Mouse (Mus musculus): ENCODE data around the gene Ltc4s. TPM values are rescaled to one million over a fixed set of nuclear protein-coding genes. Genes with fewer than 3 reads are reported as not detected.

Ltc4s gene
- polyA plus RNA-seq, 1 experiment from 2014 or later, result 0.46 TPM

DNA sequence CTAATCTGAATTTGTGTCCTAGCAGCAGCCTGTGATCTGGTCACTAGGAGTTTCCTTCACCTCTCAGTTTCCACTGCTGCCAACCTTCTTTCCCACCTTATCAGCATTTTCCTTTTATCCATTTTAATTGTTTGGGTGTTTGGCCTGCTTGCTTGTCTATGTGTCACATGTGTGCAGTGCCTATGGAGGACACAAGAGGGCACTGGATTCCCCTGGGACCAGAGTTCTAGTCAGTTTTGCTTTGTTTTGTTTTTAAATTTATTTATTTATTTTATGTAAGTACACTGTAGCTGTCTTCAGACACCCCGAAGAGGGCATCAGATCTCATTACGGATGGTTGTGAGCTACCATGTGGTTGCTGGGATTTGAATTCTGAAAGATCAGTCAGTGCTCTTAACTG, 30.7 kb upstream of the Ltc4s start:
- ATAC-seq (ENCODE audit: insufficient read depth), result no peak
- H3K27ac ChIP-seq (replicated peaks), result no peak overlapping the region
- H3K4me3 ChIP-seq (replicated peaks), result no peak overlapping the region
- H3K4me1 ChIP-seq (replicated peaks), result no peaks in the 10 kb centered on the region
- no peaks in the 10 kb centered on the region for H3K9me3 ChIP-seq (replicated peaks)
- WGBS (ENCODE audit: insufficient replicate concordance), result 55% methylated on average over 2 of the region's 2 CpGs
- H3K4me2 ChIP-seq, result no peak overlapping the region
- no peaks in the 10 kb centered on the region for H3K27me3 ChIP-seq
- H3K36me3 ChIP-seq (replicated peaks), result peaks cover 28% of the 10 kb centered on the region
- H3K9ac ChIP-seq, result no peak overlapping the region

DNA sequence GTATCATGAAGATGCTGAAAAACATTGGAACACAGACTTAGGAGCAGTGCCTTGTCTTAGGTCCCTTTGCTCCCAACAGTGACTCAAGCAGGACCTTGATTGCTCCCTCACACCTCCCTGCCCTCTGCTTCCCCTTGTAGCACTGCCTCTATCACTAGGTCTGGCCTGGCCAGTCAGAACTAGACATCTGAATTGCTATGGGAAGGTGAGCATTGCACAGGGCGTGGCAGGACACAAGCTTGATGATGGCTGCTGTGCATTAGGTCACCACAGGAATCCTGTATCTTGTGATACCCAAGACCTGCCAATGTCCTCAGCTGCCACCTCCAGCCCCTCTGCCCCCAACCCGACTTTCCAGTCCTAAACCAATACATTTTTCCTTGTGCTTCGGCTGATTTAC, 28.6 kb upstream of the Ltc4s start:
- Histone ChIP-seq H3K9ac (no peak overlapping the region), H3K27ac (replicated peaks) (no peak overlapping the region), H3K27me3 (no peaks in the 10 kb centered on the region), H3K4me3 (replicated peaks) (no peak overlapping the region), H3K4me2 (no peak overlapping the region), H3K36me3 (replicated peaks) (peaks cover 44% of the 10 kb centered on the region), H3K4me1 (replicated peaks) (no peaks in the 10 kb centered on the region), H3K9me3 (replicated peaks) (no peaks in the 10 kb centered on the region)
- no peak for ATAC-seq (ENCODE audit: insufficient read depth)
- 76% methylated on average over 3 of the region's 3 CpGs for WGBS (ENCODE audit: insufficient replicate concordance)

DNA sequence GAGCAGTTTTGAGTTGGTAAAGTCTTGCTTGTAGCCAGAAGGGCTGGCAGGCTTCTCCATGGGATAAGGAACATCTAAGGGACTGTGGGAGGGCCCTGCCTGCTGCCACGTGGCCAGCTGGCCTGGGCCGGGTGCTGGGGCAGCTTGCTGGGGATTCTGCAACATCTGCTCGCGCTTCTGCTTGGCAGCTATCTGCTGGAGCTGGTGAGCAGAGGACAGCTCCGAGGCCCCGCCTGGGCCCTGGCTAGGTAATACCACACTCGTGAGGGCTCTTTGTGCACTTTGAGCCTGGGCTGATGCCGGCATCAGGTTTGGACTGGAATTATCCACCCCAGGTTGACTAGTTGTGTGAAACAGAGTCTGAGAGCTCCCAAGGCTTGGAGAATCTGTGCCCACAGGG, 27.5 kb upstream of the Ltc4s start:
- ATAC-seq (ENCODE audit: insufficient read depth), result no peak
- peaks cover 55% of the 10 kb centered on the region for H3K36me3 ChIP-seq (replicated peaks)
- H3K4me1 ChIP-seq (replicated peaks), result no peaks in the 10 kb centered on the region
- H3K9me3 ChIP-seq (replicated peaks), result no peaks in the 10 kb centered on the region
- H3K9ac ChIP-seq, result no peak overlapping the region
- H3K4me2 ChIP-seq, result no peak overlapping the region
- no peak overlapping the region for H3K4me3 ChIP-seq (replicated peaks)
- WGBS (ENCODE audit: insufficient replicate concordance), result 76% methylated on average over 8 of the region's 8 CpGs
- H3K27ac ChIP-seq (replicated peaks), result no peak overlapping the region
- no peaks in the 10 kb centered on the region for H3K27me3 ChIP-seq

DNA sequence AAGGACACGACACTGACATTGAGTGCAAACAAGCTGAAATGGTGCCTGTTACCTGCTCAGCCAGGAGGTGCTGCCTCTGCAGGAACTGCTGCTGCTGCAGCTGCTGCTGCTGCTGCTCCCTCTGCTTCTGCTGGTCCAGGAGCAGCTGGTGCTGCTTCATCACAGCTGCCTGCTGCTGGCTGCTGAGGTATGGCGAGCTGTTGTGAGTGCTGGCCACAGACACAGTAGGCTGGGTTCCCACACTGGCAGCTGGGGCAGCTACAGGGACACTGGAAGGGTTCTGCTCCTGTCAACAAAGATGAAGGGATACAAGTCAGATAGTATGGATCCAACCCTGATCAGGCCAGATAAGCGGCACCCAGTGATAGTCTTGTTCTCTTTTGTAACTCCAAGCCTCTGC, 24.8 kb upstream of the Ltc4s start:
- 77% methylated on average over 3 of the region's 3 CpGs for WGBS (ENCODE audit: insufficient replicate concordance)
- Histone ChIP-seq H3K36me3 (replicated peaks) (peaks cover 82% of the 10 kb centered on the region), H3K9me3 (replicated peaks) (no peaks in the 10 kb centered on the region), H3K27me3 (no peaks in the 10 kb centered on the region), H3K4me2 (no peak overlapping the region), H3K4me1 (replicated peaks) (no peaks in the 10 kb centered on the region), H3K9ac (no peak overlapping the region), H3K4me3 (replicated peaks) (no peak overlapping the region), H3K27ac (replicated peaks) (no peak overlapping the region)
- ATAC-seq (ENCODE audit: insufficient read depth), result no peak

DNA sequence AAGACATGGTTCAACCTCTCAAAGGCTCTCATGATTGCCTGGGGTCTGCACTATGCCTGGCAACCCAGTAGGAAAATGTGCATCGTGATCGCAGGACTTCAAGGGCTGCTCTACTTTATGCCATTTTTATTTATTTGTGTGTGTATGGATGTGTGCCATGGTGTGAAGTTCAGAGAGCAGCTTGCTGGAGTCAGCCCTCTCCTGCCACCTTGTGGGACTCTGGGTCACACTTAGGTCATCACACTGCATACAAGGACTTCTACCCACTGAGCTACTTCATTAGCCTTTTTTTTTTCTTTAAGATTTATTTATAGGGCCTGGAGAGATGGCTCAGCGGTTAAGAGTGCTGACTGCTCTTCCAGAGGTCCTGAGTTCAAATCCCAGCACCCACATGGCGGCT, 23.6 kb upstream of the Ltc4s start:
- Histone ChIP-seq H3K27ac (replicated peaks) (no peak overlapping the region), H3K36me3 (replicated peaks) (peaks cover 93% of the 10 kb centered on the region), H3K9me3 (replicated peaks) (no peaks in the 10 kb centered on the region), H3K9ac (no peak overlapping the region), H3K27me3 (no peaks in the 10 kb centered on the region), H3K4me3 (replicated peaks) (no peak overlapping the region), H3K4me1 (replicated peaks) (no peaks in the 10 kb centered on the region), H3K4me2 (no peak overlapping the region)
- no peak for ATAC-seq (ENCODE audit: insufficient read depth)
- WGBS (ENCODE audit: insufficient replicate concordance), result 74% methylated on average over 4 of the region's 4 CpGs

DNA sequence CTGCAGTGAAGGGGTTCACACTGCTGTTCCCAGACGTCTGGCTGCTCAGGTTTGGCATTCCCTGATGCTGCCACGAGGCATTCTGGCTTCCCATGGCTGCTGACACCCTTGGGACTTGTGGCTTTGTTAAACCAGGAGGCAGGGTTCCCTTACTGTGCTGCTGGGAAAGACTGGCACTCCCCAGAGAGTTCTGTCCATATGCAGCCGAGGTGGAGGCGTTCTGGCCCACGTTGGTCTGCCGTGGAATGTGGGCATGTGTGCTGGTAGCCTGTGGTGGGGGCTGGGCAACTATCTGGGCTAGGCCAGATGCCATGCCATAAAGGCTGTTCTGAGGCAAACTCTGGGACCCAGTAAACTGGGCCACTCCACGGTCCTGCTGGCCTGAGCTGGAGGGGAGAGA, 19.9 kb upstream of the Ltc4s start:
- Histone ChIP-seq H3K27ac (replicated peaks) (no peak overlapping the region), H3K9me3 (replicated peaks) (no peaks in the 10 kb centered on the region), H3K36me3 (replicated peaks) (peaks cover 74% of the 10 kb centered on the region), H3K27me3 (no peaks in the 10 kb centered on the region), H3K4me2 (no peak overlapping the region), H3K4me1 (replicated peaks) (no peaks in the 10 kb centered on the region), H3K4me3 (replicated peaks) (no peak overlapping the region), H3K9ac (no peak overlapping the region)
- no peak for ATAC-seq (ENCODE audit: insufficient read depth)
- WGBS (ENCODE audit: insufficient replicate concordance), result 78% methylated on average over 7 of the region's 7 CpGs

DNA sequence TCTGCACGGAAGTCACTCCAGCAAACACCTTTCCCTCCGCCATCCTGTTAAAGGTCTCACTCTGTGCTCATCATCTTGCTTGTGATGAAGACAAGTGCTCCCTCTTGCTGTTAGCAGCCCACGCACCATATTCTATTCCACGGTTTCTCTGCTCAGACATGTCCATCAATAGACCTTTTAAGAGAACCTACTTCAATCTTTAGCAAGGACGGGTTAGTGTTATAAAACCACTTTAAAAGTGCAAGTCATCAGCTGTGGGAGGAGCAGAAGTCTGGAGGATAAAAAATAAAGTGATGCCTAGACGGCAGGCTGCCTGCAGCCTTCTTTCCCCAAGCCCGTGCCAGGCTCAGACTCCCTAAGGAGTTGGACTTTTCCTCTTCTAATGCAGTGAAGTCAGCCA, 18.2 kb upstream of the Ltc4s start:
- Histone ChIP-seq H3K27ac (replicated peaks) (no peak overlapping the region), H3K4me1 (replicated peaks) (0 out of 2 replicates have a peak, but pooled peaks cover 3% of the 10 kb centered on the region), H3K9me3 (replicated peaks) (no peaks in the 10 kb centered on the region), H3K4me2 (no peak overlapping the region), H3K4me3 (replicated peaks) (no peak overlapping the region), H3K36me3 (replicated peaks) (peaks cover 58% of the 10 kb centered on the region), H3K9ac (no peak overlapping the region), H3K27me3 (no peaks in the 10 kb centered on the region)
- 56% methylated on average over 7 of the region's 7 CpGs for WGBS (ENCODE audit: insufficient replicate concordance)
- no peak for ATAC-seq (ENCODE audit: insufficient read depth)

- Histone ChIP-seq H3K9me3 (replicated peaks) (no peaks in the 10 kb centered on the region), H3K27ac (replicated peaks) (no peak overlapping the region), H3K27me3 (no peaks in the 10 kb centered on the region), H3K4me3 (replicated peaks) (no peak overlapping the region), H3K4me2 (no peak overlapping the region), H3K36me3 (replicated peaks) (peaks cover 33% of the 10 kb centered on the region), H3K9ac (no peak overlapping the region), H3K4me1 (replicated peaks) (0 out of 2 replicates have a peak, but pooled peaks cover 3% of the 10 kb centered on the region)
- 79% methylated on average over 12 of the region's 12 CpGs for WGBS (ENCODE audit: insufficient replicate concordance)
- ATAC-seq (ENCODE audit: insufficient read depth), result no peak
Measured at GRCm38 (mm10) chr11:50254010-50254580, 15.7 kb upstream of the Ltc4s start.

DNA sequence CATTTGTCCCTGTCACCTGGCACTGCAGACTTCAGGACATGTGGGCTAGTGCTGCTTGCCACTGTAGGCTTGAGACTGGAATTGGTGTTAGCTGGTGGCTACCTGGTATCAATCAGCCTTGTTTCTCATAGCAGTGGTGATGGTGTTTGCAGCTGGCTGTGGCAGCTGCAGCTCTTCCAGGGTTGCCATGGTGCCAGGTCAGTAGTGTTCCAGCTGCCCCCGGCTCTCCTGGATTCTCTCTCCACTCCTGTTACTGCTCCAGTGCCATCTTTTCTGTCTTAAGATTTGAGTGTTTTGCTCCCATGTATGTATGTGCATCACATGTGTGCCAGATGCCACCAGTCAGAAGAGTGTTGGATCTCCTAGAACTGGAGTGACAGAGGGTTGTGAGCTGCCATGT, 15.0 kb upstream of the Ltc4s start:
- no peak overlapping the region for H3K4me2 ChIP-seq
- no peaks in the 10 kb centered on the region for H3K27me3 ChIP-seq
- 72% methylated on average over 1 of the region's 1 CpGs for WGBS (ENCODE audit: insufficient replicate concordance)
- H3K27ac ChIP-seq (replicated peaks), result no peak overlapping the region
- H3K9me3 ChIP-seq (replicated peaks), result no peaks in the 10 kb centered on the region
- no peak overlapping the region for H3K9ac ChIP-seq
- 0 out of 2 replicates have a peak, but pooled peaks cover 3% of the 10 kb centered on the region for H3K4me1 ChIP-seq (replicated peaks)
- H3K36me3 ChIP-seq (replicated peaks), result peaks cover 26% of the 10 kb centered on the region
- H3K4me3 ChIP-seq (replicated peaks), result no peak overlapping the region
- no peak for ATAC-seq (ENCODE audit: insufficient read depth)

GRCm38 (mm10) chr11:50252684-50253265, 14.4 kb upstream of the Ltc4s start:
- Histone ChIP-seq H3K9ac (no peak overlapping the region), H3K36me3 (replicated peaks) (peaks cover 20% of the 10 kb centered on the region), H3K4me3 (replicated peaks) (no peak overlapping the region), H3K4me1 (replicated peaks) (0 out of 2 replicates have a peak, but pooled peaks cover 3% of the 10 kb centered on the region), H3K27ac (replicated peaks) (no peak overlapping the region), H3K9me3 (replicated peaks) (no peaks in the 10 kb centered on the region), H3K27me3 (no peaks in the 10 kb centered on the region), H3K4me2 (no peak overlapping the region)
- no peak for ATAC-seq (ENCODE audit: insufficient read depth)
- WGBS (ENCODE audit: insufficient replicate concordance), result 65% methylated on average over 11 of the region's 11 CpGs

DNA sequence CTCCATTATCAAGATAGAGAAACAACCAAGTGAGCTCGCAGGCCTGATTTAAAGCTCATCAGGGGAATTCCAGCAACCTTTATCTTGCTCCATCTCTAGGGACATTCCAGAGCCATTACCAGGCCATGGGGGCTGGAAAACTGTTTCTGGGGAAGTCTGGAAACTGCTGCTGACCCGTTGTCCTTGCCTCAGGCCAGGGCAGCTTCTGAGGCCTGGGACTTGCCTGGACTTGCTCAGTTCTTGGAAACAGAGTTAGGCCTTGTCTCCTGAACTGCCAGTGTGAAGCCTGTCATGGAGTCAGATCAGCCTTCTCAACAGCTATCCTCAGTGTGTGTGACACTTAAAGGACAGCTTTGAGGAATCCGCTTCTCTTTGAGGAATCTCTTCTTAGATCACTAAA, 13.8 kb upstream of the Ltc4s start:
- WGBS (ENCODE audit: insufficient replicate concordance), result 58% methylated on average over 3 of the region's 3 CpGs

More for the DNA sequence above, 13.8 kb upstream of the Ltc4s start:
- no peak overlapping the region for H3K4me3 ChIP-seq (replicated peaks)
- H3K4me2 ChIP-seq, result no peak overlapping the region
- peaks cover 14% of the 10 kb centered on the region for H3K36me3 ChIP-seq (replicated peaks)
- no peaks in the 10 kb centered on the region for H3K27me3 ChIP-seq
- H3K9me3 ChIP-seq (replicated peaks), result no peaks in the 10 kb centered on the region
- ATAC-seq (ENCODE audit: insufficient read depth), result no peak
- H3K9ac ChIP-seq, result no peak overlapping the region
- no peak overlapping the region for H3K27ac ChIP-seq (replicated peaks)
- 0 out of 2 replicates have a peak, but pooled peaks cover 3% of the 10 kb centered on the region for H3K4me1 ChIP-seq (replicated peaks)

Data from liver, embryonic 15.5 days (tissue).